Mouse (Mus musculus): ENCODE data around the gene Sh2b1. TPM values are rescaled to one million over a fixed set of nuclear protein-coding genes. Genes with fewer than 3 reads are reported as not detected.

Sh2b1 gene
- polyA plus RNA-seq, 1 experiment from 2014 or later: 11.2 TPM

GRCm38 (mm10) chr7:126473470-126474086 lies 1.6 kb downstream of the Sh2b1 start:
- 79% methylated on average over 9 of the region's 9 CpGs for WGBS (ENCODE audit: insufficient replicate concordance)
- ATAC-seq (ENCODE audit: low read depth): no peak
- H3K9me3 ChIP-seq (replicated peaks): no peaks in the 10 kb centered on the region

GRCm38 (mm10) chr7:126472713-126473112 lies 2.5 kb downstream of the Sh2b1 start:
- H3K27me3 ChIP-seq: no peaks in the 10 kb centered on the region
- peaks cover 56% of the 10 kb centered on the region for H3K4me1 ChIP-seq (replicated peaks)
- no peak for ATAC-seq (ENCODE audit: low read depth)
- H3K36me3 ChIP-seq: peaks cover 50% of the 10 kb centered on the region
- DNase-seq: no peak
- H3K9me3 ChIP-seq (replicated peaks): no peaks in the 10 kb centered on the region
- H3K4me3 ChIP-seq (replicated peaks): peak overlapping the region; percentile 88; the same call in 1 of the 2 replicates
- H3K9ac ChIP-seq: peak overlapping the region; percentile 13; the same call in 1 of the 2 replicates
- peak overlapping the region; percentile 90 for H3K4me2 ChIP-seq
- WGBS (ENCODE audit: insufficient replicate concordance): 57% methylated on average over 16 of the region's 16 CpGs
- H3K27ac ChIP-seq: peak overlapping the region; percentile 45; the same call in 1 of the 2 replicates

More at GRCm38 (mm10) chr7:126473470-126474086, 1.6 kb downstream of the Sh2b1 start:
- peaks cover 56% of the 10 kb centered on the region for H3K4me1 ChIP-seq (replicated peaks)
- DNase-seq: no peak
- H3K4me3 ChIP-seq (replicated peaks): peak overlapping the region; percentile 88
- peak overlapping the region; percentile 90 for H3K4me2 ChIP-seq
- peaks cover 42% of the 10 kb centered on the region for H3K36me3 ChIP-seq
- no peaks in the 10 kb centered on the region for H3K27me3 ChIP-seq
- H3K27ac ChIP-seq: peak overlapping the region; percentile 90
- H3K9ac ChIP-seq: peak overlapping the region; percentile 93

GRCm38 (mm10) chr7:126472306-126472705 lies 2.9 kb downstream of the Sh2b1 start:
- Histone ChIP-seq H3K4me2 (peak overlapping the region; percentile 90), H3K4me1 (replicated peaks) (peaks cover 56% of the 10 kb centered on the region)
- no peak for DNase-seq

GRCm38 (mm10) chr7:126471853-126472252 lies 3.4 kb downstream of the Sh2b1 start:
- 40% methylated on average over 4 of the region's 4 CpGs for WGBS (ENCODE audit: insufficient replicate concordance)
- H3K4me2 ChIP-seq: peak overlapping the region; percentile 90
- no peak overlapping the region for H3K9ac ChIP-seq
- H3K9me3 ChIP-seq (replicated peaks): no peaks in the 10 kb centered on the region
- peaks cover 58% of the 10 kb centered on the region for H3K4me1 ChIP-seq (replicated peaks)
- H3K27ac ChIP-seq: no peak overlapping the region
- DNase-seq (no peak), ATAC-seq (ENCODE audit: low read depth) (no peak)
- H3K4me3 ChIP-seq (replicated peaks): no peak overlapping the region
- H3K36me3 ChIP-seq: peaks cover 59% of the 10 kb centered on the region
- no peaks in the 10 kb centered on the region for H3K27me3 ChIP-seq

More at GRCm38 (mm10) chr7:126472306-126472705, 2.9 kb downstream of the Sh2b1 start:
- Histone ChIP-seq H3K9me3 (replicated peaks) (no peaks in the 10 kb centered on the region), H3K27me3 (no peaks in the 10 kb centered on the region), H3K36me3 (peaks cover 54% of the 10 kb centered on the region), H3K27ac (peak overlapping the region; percentile 45; the same call in 1 of the 2 replicates), H3K9ac (peak overlapping the region; percentile 13; the same call in 1 of the 2 replicates), H3K4me3 (replicated peaks) (no peak overlapping the region)
- 41% methylated on average over 13 of the region's 13 CpGs for WGBS (ENCODE audit: insufficient replicate concordance)
- no peak for ATAC-seq (ENCODE audit: low read depth)

GRCm38 (mm10) chr7:126471361-126471760 lies 3.9 kb downstream of the Sh2b1 start:
- 64% methylated on average over 5 of the region's 5 CpGs for WGBS (ENCODE audit: insufficient replicate concordance)
- DNase-seq (no peak), ATAC-seq (ENCODE audit: low read depth) (no peak)
- Histone ChIP-seq H3K9me3 (replicated peaks) (no peaks in the 10 kb centered on the region), H3K27ac (no peak overlapping the region), H3K4me2 (no peak overlapping the region), H3K36me3 (peaks cover 64% of the 10 kb centered on the region), H3K4me3 (replicated peaks) (no peak overlapping the region), H3K4me1 (replicated peaks) (peaks cover 58% of the 10 kb centered on the region), H3K27me3 (no peaks in the 10 kb centered on the region), H3K9ac (no peak overlapping the region)

GRCm38 (mm10) chr7:126470077-126470476 lies 5.1 kb downstream of the Sh2b1 start:
- H3K4me1 ChIP-seq (replicated peaks): peaks cover 61% of the 10 kb centered on the region
- no peak overlapping the region for H3K9ac ChIP-seq
- peaks cover 66% of the 10 kb centered on the region for H3K36me3 ChIP-seq
- WGBS (ENCODE audit: insufficient replicate concordance): 21% methylated on average over 6 of the region's 6 CpGs
- no peaks in the 10 kb centered on the region for H3K9me3 ChIP-seq (replicated peaks)
- DNase-seq: no peak
- no peak overlapping the region for H3K4me2 ChIP-seq
- H3K27me3 ChIP-seq: no peaks in the 10 kb centered on the region
- no peak overlapping the region for H3K4me3 ChIP-seq (replicated peaks)
- peak overlapping the region; percentile 51 for H3K27ac ChIP-seq
- no peak for ATAC-seq (ENCODE audit: low read depth)

- Histone ChIP-seq H3K27me3 (no peaks in the 10 kb centered on the region; the same call in 1 of the 2 replicates), H3K36me3 (peaks cover 66% of the 10 kb centered on the region), H3K4me1 (replicated peaks) (peaks cover 64% of the 10 kb centered on the region), H3K4me3 (replicated peaks) (no peak overlapping the region), H3K9ac (no peak overlapping the region), H3K4me2 (no peak overlapping the region), H3K9me3 (replicated peaks) (no peaks in the 10 kb centered on the region), H3K27ac (no peak overlapping the region)
- ATAC-seq (ENCODE audit: low read depth) (no peak), DNase-seq (no peak)
- WGBS (ENCODE audit: insufficient replicate concordance): 84% methylated on average over 18 of the region's 18 CpGs
Measured at GRCm38 (mm10) chr7:126467834-126468627, 7.2 kb downstream of the Sh2b1 start.

- no peak overlapping the region for H3K27ac ChIP-seq
- H3K4me3 ChIP-seq (replicated peaks): no peak overlapping the region
- no peaks in the 10 kb centered on the region for H3K9me3 ChIP-seq (replicated peaks)
- H3K4me2 ChIP-seq: no peak overlapping the region
- peaks cover 58% of the 10 kb centered on the region for H3K4me1 ChIP-seq (replicated peaks)
- H3K36me3 ChIP-seq: peaks cover 59% of the 10 kb centered on the region
- DNase-seq (peak; percentile 40), ATAC-seq (ENCODE audit: low read depth) (peak; percentile 32; the same call in 1 of the 2 replicates)
- no peak overlapping the region for H3K9ac ChIP-seq
- WGBS (ENCODE audit: insufficient replicate concordance): 45% methylated on average over 5 of the region's 5 CpGs
- H3K27me3 ChIP-seq: no peaks in the 10 kb centered on the region; the same call in 1 of the 2 replicates
Measured at GRCm38 (mm10) chr7:126467271-126467670, 8.0 kb downstream of the Sh2b1 start.

GRCm38 (mm10) chr7:126466707-126467106 lies 8.5 kb downstream of the Sh2b1 start:
- ATAC-seq (ENCODE audit: low read depth): no peak
- no peak overlapping the region for H3K9ac ChIP-seq
- H3K27me3 ChIP-seq: no peaks in the 10 kb centered on the region; the same call in 1 of the 2 replicates
- no peak overlapping the region for H3K27ac ChIP-seq
- H3K4me1 ChIP-seq (replicated peaks): peaks cover 53% of the 10 kb centered on the region
- DNase-seq: no peak
- peaks cover 54% of the 10 kb centered on the region for H3K36me3 ChIP-seq
- no peaks in the 10 kb centered on the region for H3K9me3 ChIP-seq (replicated peaks)
- H3K4me2 ChIP-seq: no peak overlapping the region
- 66% methylated on average over 5 of the region's 5 CpGs for WGBS (ENCODE audit: insufficient replicate concordance)
- H3K4me3 ChIP-seq (replicated peaks): no peak overlapping the region

- Histone ChIP-seq H3K4me3 (replicated peaks) (no peak overlapping the region), H3K36me3 (peaks cover 48% of the 10 kb centered on the region), H3K9me3 (replicated peaks) (no peaks in the 10 kb centered on the region), H3K27me3 (no peaks in the 10 kb centered on the region; the same call in 1 of the 2 replicates), H3K4me1 (replicated peaks) (peaks cover 47% of the 10 kb centered on the region), H3K27ac (no peak overlapping the region), H3K4me2 (no peak overlapping the region), H3K9ac (no peak overlapping the region)
- WGBS (ENCODE audit: insufficient replicate concordance): 63% methylated on average over 9 of the region's 9 CpGs
- DNase-seq (no peak), ATAC-seq (ENCODE audit: low read depth) (no peak)
Measured at GRCm38 (mm10) chr7:126466116-126466515, 9.1 kb downstream of the Sh2b1 start.

GRCm38 (mm10) chr7:126465246-126466030 lies 9.8 kb downstream of the Sh2b1 start:
- Histone ChIP-seq H3K27ac (peak overlapping the region; percentile 47; the same call in 1 of the 2 replicates), H3K4me2 (no peak overlapping the region), H3K4me3 (replicated peaks) (no peak overlapping the region), H3K4me1 (replicated peaks) (peaks cover 42% of the 10 kb centered on the region), H3K27me3 (no peaks in the 10 kb centered on the region; the same call in 1 of the 2 replicates), H3K9ac (no peak overlapping the region), H3K9me3 (replicated peaks) (no peaks in the 10 kb centered on the region), H3K36me3 (peaks cover 42% of the 10 kb centered on the region)
- 23% methylated on average over 7 of the region's 7 CpGs for WGBS (ENCODE audit: insufficient replicate concordance)
- DNase-seq (no peak), ATAC-seq (ENCODE audit: low read depth) (no peak)

Data from liver, embryonic 13.5 days (tissue).